Mouse (Mus musculus): ENCODE results near the gene Mark4.

DNA sequence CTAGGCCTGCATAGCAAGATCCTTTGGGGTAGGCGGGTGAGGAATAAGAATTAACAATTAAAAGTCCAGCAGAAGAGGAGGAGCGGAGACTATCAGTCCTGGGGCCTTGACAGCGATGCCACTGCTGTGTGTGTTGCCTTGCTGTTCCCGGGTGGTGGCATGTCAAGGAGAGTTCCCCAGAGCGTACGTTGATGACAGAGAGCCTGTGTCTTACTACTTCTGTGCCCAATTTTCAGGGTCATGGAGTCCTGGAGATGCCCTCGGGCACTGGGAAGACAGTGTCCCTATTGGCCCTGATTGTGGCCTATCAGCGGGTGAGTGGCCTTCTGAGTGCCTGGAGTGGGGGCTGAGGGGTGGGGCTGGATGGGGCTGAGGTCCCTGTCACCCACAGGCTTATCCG is 74.9 kb downstream of the Mark4 start:
- TF ChIP-seq CTCF (IDR thresholded peaks at IDR 0.05) (no peak), EP300 (IDR thresholded peaks at IDR 0.05) (no peak)

All from lung, postnatal 0 days (tissue).